Mouse (Mus musculus) granulocyte monocyte progenitor cell, adult 5-6 weeks (primary cell): ENCODE measurements around the gene a. TPM values are rescaled to one million over a fixed set of nuclear protein-coding genes. Genes with fewer than 3 reads are reported as not detected.
"Not testable (repeated sequence)": the region's sequence is repeated elsewhere in the genome, so short reads cannot be mapped to it uniquely, and the experiment has no call there.

ENCODE experiments used
- ATAC-seq: replicated peaks from 2 replicates; pipeline ENCODE4 v1.8.0; 2016; ENCODE audit warnings: mild to moderate bottlenecking, moderate TSS enrichment, inconsistent platforms; ENCODE audit not compliant: poor library complexity, severe bottlenecking
- total RNA-seq, 2 experiments: library from RNA; stranded (forward) in 1 of 2; stranded (reverse) in 1 of 2; fragments of 200-712, 200-1000 nt in 1 of 2; fragments of >200 nt in 1 of 2; fragmentation: Nextera tagmentation in 1 of 2; gene quantifications; 2 replicates each; pipeline ENCODE4 v1.2.3; 2014 to 2017

a gene
- total RNA-seq, 2 experiments from 2014 or later, result not detected

GRCm38 (mm10) chr2:154916547-154916946 is 125.3 kb downstream of the a start:
- peak; percentile 76 for ATAC-seq

GRCm38 (mm10) chr2:154917866-154918641 is 126.9 kb downstream of the a start:
- ATAC-seq, result no peak

- ATAC-seq, result no peak
Measured at GRCm38 (mm10) chr2:154920896-154921295, 129.7 kb downstream of the a start.

GRCm38 (mm10) chr2:154922134-154922533 is 130.9 kb downstream of the a start:
- ATAC-seq, result not testable (repeated sequence)

GRCm38 (mm10) chr2:154925411-154926031 is 134.3 kb downstream of the a start:
- no peak for ATAC-seq

GRCm38 (mm10) chr2:154926843-154927242 is 135.6 kb downstream of the a start:
- no peak for ATAC-seq

GRCm38 (mm10) chr2:154928298-154928697 is 137.1 kb downstream of the a start:
- ATAC-seq, result no peak

- ATAC-seq, result no peak
Measured at GRCm38 (mm10) chr2:154933884-154934283, 142.7 kb downstream of the a start.

- ATAC-seq, result no peak
Measured at GRCm38 (mm10) chr2:154936106-154936505, 144.9 kb downstream of the a start.

GRCm38 (mm10) chr2:154936536-154937155 is 145.4 kb downstream of the a start:
- no peak for ATAC-seq

- ATAC-seq, result no peak
Measured at GRCm38 (mm10) chr2:154937547-154938390, 146.6 kb downstream of the a start.

- ATAC-seq, result peak; percentile 52
Measured at GRCm38 (mm10) chr2:154941952-154942351, 150.8 kb downstream of the a start.

- no peak for ATAC-seq
Measured at GRCm38 (mm10) chr2:154942546-154942945, 151.3 kb downstream of the a start.

- peak; percentile 69 for ATAC-seq
Measured at GRCm38 (mm10) chr2:154943101-154943500, 151.9 kb downstream of the a start.

- no peak for ATAC-seq
Measured at GRCm38 (mm10) chr2:154946921-154947320, 155.7 kb downstream of the a start.

- ATAC-seq, result no peak
Measured at GRCm38 (mm10) chr2:154949352-154949751, 158.2 kb downstream of the a start.

GRCm38 (mm10) chr2:154949877-154950276 is 158.7 kb downstream of the a start:
- ATAC-seq, result no peak

GRCm38 (mm10) chr2:154950601-154951000 is 159.4 kb downstream of the a start:
- peak; percentile 61 for ATAC-seq

GRCm38 (mm10) chr2:154959486-154959885 is 168.3 kb downstream of the a start:
- no peak for ATAC-seq

- ATAC-seq, result no peak
Measured at GRCm38 (mm10) chr2:154959909-154960308, 168.7 kb downstream of the a start.

GRCm38 (mm10) chr2:154963176-154963575 is 172.0 kb downstream of the a start:
- ATAC-seq, result no peak
